Mouse (Mus musculus): ENCODE results near the gene Klf15.

Gene Klf15

DNA sequence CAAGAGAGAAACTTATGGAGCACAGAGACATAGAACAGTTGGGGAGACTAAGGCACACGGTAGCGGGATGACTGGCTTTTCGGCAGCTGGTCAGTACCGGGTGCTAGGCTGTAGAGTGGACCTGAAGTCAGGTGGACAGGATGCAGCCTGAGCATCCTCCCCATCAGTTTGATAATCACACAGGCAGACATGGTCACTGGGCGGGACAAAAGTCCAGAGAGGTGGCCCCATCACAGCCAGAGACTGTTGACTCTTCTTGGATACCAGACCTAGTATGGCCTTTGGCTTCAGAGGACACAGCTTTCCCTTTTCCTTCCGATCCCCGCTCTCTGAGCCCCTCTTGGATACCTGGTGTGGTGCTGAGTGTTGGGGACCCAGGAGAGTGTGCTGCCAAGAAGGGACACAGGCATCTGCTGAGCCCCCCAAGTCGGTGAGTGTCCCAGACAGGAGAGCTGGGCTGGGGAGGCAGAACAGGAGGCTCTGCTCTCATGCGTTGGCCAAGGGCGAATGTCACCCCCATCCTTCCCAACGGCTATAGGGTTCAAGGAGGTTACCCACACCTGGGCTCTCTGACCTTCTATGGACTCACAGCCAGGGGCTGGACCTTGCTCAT is 2.8 kb downstream of the Klf15 start:
- no peak for DNase-seq (ENCODE audit: low spot score)

DNA sequence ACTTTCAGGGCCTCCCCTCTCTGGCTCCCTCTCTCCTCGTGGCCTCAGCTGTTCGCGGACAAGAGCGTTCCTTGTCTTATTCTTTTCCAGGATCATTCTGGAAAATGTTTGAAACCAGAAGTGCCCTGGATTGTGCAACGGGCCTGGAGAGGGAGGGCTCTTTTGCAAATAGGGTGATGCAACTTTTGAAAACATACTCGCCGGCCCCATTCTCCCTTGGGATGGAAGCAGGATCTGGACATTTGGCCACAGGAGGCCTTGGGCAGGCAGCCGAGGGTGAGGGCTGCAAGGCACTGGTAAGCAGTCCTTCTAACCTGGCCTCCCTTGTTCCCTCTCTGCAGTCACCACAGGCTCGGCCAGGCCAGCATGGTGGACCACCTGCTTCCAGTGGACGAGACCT is 3.7 kb downstream of the Klf15 start:
- DNase-seq (ENCODE audit: low spot score): no peak

DNA sequence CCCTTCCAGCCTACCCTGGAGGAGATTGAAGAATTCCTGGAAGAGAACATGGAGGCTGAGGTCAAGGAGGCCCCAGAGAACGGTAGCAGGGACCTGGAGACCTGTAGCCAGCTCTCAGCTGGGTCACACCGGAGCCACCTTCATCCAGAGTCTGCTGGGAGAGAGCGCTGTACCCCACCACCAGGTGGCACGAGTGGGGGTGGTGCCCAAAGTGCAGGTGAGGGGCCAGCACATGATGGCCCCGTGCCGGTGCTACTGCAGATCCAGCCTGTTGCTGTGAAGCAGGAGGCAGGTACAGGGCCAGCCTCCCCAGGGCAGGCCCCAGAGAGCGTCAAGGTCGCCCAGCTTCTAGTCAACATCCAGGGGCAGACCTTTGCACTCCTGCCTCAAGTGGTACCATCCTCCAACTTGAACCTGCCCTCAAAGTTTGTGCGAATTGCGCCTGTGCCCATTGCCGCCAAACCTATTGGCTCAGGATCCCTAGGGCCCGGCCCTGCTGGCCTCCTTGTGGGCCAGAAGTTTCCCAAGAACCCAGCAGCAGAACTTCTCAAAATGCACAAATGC is 4.6 kb downstream of the Klf15 start:
- no peak for DNase-seq (ENCODE audit: low spot score)

DNA sequence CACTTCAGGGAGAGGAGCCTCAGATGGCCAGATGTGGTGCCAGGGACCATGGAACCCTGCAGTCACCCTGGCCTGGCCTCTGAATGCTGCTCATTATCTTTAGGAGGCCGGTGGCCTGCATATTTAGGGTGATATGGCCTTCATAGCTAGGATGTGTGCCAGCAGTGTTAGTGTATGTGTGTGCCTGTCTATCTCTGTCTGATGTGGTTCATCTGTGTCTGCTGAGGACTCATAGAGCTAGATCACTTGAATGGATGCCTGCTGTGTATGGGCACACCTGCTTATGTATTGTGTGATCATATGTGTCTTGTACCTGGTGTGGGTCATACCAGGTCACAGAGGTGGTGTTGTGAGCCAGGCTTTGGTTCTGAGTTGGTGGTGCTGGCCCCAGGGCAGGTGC is 5.8 kb downstream of the Klf15 start:
- no peak for DNase-seq (ENCODE audit: low spot score)

DNA sequence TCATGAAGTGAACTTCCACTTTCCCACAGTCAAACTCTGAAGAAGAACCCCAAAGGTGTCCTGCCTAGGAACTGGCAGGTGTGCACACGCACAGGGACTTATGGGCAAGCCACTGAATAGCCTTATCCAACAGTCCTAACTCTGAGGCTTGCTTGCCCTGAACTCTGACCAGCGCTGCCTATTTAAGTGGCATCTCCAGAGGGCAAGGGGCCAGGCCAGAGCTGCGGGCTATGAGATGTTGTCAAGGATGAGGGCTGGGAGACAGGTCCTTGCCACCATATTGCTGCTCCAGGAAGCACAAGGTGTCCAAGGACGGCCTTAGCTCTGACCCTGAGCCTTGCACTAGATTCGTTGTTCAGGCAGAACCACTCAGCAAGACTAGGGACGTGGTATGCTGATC is 6.7 kb downstream of the Klf15 start:
- DNase-seq (ENCODE audit: low spot score): no peak

DNA sequence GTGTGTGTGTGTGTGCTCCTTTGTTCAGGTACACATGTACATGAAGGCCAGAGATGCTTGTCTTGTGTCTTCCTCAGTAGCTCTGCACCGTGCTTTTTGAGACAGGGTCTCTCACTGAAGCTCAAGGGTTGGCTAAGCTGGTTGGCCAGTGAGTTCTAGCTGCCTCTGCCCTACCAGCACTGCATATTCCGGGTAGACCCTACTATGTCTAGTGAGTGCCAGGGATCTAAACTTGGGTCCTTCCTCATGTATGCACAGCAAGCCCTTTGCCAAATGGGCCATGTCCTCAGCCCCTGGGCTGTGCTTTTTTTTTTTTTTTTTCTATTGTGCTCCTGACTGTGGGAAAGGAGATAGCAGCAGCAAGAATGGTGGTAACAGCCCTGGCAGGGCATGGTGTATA is 7.9 kb downstream of the Klf15 start:
- DNase-seq (ENCODE audit: low spot score): no peak

DNA sequence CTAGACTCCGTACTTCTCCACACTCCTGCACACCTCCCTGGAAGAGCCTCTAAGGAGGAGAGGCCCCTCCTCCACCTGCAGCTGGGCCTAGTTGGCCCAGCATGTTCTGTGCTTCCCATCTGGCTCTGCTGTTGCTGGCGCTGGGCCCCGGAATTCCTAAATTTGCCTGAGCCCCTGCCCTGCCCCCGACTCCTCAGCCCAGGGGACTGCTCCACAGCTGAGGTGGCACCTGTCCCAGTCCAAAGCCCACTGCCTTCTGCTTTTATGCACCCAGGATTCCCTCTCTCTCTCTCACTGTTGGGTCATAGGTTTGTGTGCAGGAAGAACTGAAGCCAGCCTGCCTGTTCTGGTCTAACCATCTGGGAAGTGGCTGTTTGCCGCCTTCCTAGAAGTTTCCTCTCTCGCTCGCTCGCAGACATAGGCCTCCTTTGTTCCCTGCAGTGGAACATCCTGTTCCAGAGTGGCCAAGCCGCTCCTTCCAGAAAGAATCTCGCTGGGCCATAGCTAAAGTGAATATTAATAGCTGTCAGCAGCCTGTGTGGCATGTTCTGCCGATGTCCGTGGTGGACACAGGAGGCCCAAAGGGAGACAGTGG is 8.7 kb downstream of the Klf15 start:
- no peak for DNase-seq (ENCODE audit: low spot score)

DNA sequence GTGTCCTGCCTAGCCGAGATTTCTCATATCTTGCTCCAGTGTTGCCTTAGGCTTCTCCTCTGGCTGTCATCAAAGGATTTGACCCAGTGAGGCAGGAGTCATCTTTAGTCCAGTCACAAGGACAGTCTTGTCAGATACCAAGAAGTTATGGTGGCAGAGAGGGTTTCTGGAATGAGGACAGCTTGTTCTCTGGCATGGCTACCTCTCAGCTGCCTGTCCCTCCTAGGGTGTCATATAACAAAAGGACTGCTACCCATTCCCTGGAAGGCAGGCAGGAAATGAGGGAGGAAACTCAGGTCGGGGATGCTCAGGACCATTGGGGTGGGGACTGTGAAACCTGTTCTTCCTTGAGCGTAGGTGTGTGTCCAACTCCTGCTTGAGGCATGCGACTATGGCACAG is 9.7 kb downstream of the Klf15 start:
- DNase-seq (ENCODE audit: low spot score): no peak

DNA sequence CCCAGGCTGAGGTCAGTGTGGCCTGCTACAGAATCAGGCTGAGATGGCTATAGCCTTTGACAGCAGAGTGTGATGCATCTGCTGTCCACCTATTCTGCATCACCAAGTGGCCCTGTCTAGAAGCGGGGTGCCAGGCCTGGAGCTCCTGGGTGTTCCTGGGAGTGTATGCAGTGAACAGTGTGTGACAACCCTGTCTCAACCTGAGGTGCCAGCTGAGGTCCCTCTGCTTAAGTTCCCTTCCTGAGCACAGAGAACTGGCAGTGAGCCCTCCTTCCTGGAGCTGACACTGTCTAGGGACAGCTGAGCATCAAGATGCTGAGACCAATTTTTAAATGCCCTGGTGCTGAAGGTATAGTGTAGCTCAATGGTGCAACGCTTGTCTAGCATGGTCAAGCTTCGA is 10.3 kb downstream of the Klf15 start:
- DNase-seq (ENCODE audit: low spot score): no peak

DNA sequence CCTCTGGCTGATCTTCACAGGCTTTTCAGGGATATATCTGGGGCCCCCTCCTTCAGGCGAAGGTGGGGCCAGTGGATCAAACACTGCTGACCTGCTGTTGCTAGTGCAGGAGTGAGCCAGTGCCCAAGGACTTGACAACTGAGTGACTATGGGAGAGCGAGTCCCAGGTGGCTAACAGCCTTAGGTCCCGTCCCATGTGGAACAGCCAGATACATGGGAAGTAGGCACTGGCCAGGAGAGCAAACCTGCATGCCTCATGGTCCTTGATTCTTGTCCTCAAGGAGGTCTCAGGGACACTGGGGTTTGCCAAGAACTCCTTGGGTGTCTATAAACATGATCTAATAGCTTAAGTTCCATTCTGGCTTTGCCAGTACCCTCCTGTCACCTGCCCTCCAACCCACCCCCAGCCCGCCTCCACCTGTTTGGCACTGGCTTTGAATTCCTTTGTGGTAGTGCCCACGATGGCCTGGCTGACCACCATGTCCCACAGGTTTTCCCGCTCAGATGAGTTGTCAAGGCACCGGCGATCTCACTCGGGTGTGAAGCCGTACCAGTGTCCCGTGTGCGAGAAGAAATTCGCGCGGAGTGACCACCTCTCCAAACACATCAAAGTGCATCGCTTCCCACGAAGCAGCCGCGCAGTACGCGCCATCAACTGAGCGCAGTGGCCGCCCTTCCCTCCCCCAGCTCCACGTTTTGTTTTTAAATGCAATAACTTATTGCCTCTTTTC is 11.4 kb downstream of the Klf15 start:
- no peak for DNase-seq (ENCODE audit: low spot score)

DNA sequence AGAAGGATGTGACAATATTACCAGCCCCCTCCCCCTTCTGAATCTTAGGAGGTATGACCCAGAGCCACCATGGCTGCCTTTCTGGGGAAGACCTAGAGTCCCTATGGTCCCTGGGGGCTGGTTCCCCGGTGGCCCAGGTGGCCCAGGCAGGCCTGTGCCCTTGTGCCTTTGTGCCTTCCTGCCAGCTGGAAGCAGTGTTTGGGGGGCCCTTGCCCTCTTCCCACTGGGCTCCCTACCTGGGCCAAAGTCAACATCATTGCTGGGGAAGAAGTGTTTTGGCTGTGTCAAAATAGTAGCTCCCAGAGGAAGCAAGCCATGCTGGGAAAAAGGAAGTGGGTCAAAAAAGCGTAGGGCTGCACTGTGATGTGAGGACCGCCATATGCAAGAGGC is 12.0 kb downstream of the Klf15 start:
- no peak for DNase-seq (ENCODE audit: low spot score)

DNA sequence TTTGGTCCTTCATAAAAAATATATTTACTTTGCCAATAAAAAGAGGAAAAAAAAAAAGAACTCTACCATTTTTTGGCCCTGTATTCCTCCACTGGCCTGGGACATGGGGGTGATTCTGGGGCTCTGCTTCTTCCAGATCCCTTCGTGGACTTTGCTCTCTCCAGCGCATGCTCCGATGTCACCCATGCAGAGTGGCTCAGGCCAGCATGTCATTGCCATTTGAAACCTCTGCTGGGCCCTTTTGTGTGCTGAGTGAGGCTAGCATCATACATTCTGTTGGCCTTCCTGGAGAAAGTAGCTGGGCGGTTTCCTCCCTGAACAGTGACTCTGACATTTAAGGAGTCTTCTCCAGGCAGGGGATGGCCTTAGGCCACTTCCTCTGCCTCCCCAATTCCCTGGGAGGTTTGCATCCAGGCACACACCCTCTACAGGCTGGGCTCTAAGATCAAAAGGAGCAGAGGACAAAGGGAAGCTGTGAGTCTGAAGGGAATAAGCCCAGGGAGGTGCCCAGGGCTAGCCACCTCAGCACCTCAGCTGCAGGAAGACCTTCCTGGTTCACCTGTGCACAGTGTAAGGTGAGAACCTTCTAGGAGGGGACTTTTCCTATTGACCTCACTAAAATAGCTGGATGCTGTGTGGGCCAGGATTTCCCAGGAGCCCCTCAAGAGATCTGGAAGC is 12.9 kb downstream of the Klf15 start:
- DNase-seq (ENCODE audit: low spot score): no peak

DNA sequence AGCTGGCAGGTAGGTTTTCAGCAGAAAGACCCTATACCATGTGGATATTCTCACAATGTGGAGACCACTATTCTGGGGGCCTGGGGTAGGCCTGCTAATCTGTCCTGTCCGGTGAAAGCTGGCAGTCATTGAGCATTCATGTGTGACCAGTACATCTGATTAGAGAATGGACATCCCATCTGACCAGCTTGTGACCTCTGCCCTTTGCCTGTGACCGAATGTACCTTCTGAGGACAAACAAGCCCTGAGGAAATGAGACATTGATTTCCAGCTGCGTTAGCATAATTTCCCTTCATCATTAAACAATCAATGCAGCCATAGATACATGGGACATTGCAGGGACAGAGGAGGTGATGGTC is 13.5 kb downstream of the Klf15 start:
- DNase-seq (ENCODE audit: low spot score): peak; percentile 15

DNA sequence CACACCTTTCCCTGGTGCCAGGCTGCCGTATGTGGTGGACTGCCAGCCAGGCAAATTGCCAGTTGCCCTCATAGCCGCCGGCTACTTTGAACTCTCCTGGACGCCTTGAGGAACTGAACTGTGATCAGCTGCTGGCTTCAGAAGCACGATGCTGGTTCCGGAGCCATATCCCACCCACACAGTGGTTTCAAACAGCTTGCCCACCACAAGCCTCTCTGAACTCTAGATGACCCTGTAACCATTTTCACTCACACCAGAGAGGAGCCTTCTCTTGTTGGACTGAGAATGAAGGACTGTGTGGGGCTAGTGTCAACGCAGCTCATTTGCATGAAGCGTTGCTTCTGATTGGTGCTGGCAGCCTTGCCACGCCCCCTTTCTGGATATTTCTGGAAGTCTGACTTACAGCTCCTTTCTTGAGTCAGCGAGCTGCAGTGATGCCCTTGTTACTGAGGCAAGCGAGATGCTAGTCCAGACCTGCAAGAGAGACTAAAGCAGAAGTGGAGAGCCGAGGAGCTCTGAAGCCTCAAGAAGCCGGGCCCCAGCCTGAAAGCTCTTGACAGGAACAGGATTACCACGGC is 14.7 kb downstream of the Klf15 start:
- DNase-seq (ENCODE audit: low spot score): peak; percentile 29

DNA sequence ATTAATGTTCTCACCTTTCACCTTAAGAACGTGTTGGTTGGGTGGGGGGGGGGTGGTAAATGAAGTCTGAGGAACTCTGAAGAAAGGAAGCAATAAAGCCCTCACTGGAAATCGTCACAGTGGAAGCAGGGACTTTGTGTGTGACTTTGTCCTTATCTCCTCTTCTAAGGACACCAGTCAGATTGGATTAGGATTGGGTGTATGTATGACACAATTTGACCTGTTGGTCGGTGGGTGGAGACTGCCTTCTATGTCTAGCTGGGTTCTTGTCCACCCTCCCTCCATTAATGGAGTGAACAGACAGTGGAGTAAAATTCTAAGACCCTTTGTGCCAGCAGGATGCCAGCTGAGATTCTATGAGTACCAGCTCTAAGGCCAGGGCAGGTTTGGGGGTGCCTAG is 21.9 kb downstream of the Klf15 start:
- DNase-seq (ENCODE audit: low spot score): no peak

DNA sequence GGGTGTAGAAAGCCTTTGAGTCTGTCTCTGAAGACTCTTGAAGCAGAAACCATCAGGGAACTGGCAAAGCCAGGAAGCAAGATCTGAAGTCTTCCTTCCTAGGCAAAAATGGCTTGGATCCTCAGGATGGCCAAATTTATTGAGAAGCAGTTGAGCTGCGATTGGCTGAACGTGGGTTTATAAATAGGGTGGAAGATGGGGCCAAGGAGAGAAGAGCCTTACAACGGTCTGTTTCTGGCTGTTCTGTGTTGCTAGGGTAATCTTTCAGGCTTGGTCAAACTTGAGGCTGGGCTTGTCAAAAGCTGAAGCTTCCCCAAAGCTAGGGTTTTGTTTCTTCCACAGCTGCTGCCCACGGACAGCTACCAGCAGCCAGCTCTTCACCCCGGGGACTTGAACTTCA is 22.5 kb downstream of the Klf15 start:
- no peak for DNase-seq (ENCODE audit: low spot score)

DNA sequence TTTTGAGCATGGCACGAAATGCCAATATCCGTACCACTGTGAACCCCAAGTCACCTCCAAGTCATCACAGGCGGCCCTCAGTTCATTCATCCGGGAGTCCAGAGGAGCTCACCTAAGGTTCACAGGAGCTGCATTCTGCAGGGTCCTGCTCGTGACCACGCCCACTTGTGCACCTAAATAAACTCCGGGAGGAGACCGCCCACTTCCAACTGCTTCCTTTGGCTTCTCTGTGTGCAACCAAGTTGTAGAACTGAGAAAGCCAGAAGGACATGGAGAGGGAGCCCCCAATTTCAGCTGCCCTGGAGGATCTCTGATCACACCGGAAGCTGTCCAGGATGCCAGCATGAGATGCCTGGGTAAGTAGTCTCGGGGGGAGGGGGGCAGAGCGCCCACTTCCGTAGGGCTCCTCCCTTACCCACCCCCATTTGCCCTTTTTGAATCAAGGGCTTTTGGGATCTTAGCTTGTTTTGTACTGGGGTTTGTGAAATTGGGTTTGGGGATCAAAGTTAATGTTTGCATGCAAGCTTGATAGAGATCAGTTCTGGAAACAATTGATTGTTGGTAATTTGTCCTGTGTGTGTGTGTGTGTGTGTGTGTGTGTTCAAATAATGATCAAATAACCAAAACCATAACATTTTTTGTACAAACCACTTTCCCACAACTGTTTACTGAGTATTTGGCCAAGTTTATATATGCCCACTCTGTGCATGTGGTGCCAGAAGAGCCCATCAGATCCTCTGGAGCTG is 24.0 kb downstream of the Klf15 start, which contains the start of gene Aldh1l1:
Aldh1l1 (plus strand) TSS at position 252 of the 746 bp plus-strand sequence.
- DNase-seq (ENCODE audit: low spot score): no peak

DNA sequence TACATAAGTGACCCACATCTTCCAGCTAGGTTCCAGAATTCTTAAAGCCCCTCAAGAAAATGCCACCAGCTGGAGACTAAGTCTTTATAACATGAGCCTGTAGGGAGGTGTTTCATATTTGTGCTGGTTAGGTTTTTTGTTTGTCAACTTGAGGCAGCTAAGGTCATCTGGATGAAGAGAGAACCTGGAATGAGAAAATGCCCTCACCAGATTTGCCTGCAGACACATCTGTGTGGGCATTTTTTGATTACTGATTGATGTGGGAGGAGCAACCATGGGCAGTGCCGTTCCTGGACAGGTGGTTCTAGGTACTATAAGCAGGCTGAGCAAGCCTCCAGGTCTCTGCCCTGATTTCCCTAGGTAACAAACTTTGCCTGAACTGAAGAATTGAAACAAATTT is 25.2 kb downstream of the Klf15 start:
- DNase-seq (ENCODE audit: low spot score): no peak

DNA sequence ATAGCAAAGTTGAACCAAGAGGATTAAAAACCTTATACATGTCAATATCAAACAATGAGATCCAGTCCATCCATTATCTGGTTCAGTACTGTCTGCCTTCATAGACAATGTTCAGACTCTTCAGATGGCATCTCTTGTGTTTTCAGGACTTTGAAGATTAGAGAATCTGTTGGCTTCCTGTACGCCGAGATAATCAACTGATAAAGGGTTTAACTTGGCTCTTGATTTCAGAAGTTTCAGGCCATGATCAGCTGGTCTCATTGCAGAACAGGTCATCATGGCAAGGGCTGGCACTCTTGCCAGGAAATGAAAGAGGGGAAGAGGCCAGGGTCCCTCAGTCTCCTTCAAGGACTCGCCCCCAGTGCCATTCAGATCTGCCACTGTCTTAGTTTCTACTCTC is 27.2 kb downstream of the Klf15 start:
- no peak for DNase-seq (ENCODE audit: low spot score)

DNA sequence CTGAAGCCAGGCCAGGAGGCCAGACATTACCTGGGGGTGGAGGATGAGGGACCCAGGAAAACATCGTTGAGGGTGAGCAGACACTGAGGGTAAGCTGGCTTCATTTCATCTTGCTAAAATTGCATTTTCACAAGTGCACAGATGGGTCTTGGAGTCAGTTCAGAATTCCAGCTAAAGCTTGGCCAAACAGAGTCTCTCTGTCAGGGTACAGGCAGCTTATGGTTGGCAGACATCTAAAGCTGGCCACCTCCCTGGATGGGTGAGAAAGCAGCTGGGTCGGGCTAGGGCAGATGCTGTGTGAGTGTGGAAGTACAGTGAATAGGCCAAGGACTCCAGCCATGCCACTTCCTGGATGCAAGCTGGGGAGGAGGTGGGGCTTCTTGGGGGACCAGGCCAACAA is 28.6 kb downstream of the Klf15 start:
- DNase-seq (ENCODE audit: low spot score): no peak

DNA sequence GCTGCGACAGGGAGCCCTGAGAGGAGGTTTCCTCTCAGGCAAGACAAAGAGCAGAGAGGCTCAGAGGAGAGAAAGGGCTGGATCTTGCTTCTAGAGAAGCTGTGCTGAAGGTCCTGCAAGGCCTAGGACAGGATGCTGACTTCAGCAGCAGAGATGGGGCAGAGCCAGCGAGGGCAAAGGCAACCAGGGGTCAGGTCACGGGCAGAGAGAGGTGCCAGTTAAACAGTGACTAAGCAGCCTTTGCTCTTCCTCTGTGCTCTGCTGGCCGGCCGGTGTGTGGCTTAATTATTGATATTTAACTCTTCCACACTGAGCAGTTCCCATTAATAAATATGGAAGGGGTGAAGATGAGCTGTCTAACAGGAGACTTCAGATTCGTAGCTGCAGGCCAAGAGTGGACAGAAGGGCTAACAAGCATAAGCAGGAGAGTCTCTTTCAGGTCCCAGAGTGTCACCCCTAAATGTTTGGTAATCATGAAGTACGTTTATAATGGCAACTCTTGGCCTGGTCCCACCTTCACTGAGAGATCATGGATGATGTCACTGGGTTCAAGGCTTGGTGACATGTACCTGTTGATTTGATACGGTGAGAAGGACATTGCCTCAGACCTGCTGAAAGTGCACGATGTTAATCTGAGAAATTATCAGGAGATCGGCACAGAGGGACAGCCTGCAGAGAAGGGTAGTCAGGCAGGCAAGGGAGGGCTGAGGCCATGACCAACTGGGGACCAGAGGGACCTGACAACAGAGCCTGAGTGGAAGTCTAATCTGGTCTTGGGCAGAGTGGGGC is 29.8 kb downstream of the Klf15 start:
- no peak for DNase-seq (ENCODE audit: low spot score)

All from embryo, embryonic 10 days (tissue).